Mouse (Mus musculus): ENCODE measurements around the gene Abcb9.
A peak's percentile ranks its signal among the peaks of the same experiment; 100 is the strongest.

Abcb9 gene

DNA sequence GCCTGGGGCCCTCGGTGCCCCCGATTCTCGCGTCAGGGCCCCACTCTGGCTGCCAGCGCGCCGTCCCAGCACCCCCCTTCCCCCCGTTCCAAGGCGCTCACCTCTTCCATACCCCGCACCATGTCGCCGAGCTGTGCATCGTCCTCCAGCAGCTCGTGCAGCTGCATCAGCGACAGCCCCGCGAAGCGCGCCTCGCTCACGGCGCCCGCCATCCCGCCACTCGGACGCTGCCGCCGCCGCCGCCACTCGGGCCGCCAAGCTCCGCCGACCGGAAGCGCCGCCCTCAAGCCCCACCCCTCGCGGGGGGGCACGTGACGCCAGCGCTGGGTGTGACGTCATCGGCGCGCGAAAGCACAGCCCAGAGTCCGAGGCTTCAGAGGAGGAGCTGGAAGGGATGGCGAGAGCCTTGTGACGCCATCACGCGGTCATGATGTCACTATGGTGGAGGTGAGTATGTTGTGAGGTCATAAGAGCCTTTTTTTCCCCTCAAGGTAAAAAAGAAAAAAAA lies 63.5 kb downstream of the Abcb9 start, which contains the start of gene Vps37b:
Vps37b (minus strand) TSS at position 270 of the 508 bp plus-strand sequence.
- peak; percentile 86 for DNase-seq (ENCODE audit: low read depth, low spot score)

DNA sequence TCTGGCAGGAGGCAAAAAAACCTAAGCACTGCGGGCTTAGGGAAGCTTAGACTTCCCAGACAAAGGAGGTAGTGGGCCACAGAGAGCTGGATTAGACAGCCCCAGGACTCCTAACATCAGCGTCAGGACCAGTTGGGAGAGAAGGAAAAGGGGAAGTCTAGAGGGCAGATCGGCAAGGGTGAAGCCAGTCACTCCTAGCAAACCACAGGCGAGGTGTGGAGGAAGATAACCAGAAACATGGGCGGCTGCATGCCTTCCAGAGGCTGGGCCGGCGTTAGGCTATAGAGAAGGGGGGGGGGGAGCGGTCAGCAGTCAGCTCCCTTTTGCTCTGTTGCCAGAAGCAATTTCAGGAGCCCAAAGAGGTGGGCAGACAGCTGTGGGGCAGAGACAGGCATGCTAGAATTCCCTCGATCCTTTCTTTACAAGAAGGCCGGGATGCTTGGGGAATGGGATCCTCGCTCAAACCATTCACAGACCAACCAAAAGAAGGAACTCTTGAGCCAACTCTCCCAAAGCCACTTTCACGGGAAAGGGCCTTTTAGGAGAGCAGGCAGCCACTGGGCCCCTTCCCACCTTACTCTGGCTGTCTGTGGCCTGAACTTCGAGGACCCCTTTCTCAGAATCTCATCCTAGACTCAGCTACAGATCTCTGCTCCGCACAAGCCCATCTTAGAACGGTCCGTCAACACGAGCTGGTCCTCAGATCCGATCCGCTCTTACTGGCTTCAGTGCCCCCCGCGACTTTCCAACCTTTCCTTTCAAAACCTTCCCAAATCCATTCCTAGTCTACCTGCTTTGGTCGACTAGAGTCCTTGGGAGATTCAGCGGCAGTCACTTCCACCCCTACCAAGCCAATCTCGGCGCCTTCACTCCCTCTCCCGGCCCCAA lies 64.3 kb downstream of the Abcb9 start:
- no peak for DNase-seq (ENCODE audit: low read depth, low spot score)

DNA sequence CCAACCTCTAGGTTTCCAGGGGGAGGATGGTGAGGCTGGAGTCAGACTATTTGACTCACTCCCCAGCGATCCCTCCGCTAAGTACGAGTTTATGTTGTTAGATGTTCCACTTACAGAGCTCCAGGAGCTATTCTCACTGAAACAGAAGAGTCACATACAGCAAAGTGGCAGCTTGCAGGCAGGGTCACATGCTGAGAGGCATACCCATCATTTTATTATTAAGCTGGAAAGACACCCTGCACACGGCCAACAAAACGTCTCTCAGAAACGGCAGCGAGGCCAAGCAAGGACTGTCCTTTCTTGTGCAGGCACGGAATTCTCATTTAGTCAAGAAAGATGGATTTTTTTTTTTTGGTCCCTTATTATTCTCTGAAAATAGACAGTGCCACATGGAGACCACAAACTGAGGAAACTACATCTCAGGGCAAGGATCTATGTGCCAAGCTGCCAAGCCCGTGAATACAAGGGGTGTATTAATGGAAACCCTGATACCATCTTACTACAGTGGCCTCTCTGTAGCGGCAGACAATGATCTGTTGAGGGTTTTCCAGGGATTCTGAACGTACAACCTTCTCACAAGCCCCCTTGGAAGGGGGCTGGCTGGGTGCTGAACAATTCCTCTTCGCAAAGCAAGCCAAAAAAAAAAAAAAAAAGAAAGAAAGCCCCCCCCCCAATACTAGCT lies 65.1 kb downstream of the Abcb9 start:
- DNase-seq (ENCODE audit: low read depth, low spot score): no peak

DNA sequence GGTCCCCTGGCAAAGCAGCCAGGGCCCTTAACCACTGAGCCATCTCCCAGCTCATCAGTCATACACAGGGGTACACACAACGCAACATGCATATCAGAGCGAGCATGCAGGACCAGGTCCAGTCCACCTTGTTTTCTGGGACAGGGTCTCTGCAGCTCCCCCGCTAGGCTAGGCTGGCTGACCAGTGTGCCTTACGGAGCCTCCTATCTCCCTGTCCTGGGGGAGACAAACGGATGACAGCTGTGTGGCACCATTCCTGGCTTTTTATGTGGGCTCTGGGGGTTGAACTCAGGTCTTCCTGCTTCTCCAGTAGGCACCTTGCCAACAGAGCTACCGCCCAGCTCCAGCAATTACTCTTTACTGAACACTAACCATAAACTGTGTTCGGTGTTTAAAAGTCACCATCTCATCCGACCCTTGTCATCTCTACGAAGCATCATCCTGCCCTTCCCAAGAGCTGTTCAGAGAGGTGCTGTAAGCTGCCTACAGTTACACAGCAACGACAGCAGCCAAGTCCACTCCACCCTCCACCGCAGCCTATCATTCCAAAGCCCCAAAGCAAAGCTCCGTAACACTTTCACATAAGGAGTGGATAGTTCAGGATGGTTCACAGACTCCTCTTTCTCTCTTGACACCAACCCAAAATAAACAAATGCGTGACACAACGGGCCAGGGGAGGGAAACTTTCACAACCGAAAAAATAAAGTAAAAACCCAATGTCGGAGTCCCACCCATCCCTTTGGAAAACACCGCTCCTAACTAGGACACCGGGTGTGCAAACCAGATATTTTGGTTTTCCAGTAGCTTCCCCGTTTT lies 66.2 kb downstream of the Abcb9 start:
- no peak for DNase-seq (ENCODE audit: low read depth, low spot score)

DNA sequence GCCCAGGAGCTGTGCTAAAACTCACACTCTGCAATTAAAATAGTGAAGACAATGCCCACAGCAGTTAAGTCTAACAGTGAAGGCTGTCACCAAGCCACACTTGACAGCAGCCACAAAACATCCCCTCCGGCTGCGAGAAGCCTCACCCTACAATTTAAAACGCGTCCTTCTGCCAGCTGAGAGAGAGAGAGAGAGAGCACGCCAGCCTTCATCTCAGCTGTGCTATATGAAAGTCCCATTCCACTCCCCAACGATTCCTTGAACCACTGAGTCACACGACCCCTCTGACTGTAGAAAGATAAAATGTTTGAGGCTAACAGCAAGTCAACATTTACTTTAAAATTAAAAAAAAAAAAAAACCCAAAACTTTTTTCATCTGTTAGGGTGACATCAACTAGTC lies 66.9 kb downstream of the Abcb9 start:
- DNase-seq (ENCODE audit: low read depth, low spot score): no peak

DNA sequence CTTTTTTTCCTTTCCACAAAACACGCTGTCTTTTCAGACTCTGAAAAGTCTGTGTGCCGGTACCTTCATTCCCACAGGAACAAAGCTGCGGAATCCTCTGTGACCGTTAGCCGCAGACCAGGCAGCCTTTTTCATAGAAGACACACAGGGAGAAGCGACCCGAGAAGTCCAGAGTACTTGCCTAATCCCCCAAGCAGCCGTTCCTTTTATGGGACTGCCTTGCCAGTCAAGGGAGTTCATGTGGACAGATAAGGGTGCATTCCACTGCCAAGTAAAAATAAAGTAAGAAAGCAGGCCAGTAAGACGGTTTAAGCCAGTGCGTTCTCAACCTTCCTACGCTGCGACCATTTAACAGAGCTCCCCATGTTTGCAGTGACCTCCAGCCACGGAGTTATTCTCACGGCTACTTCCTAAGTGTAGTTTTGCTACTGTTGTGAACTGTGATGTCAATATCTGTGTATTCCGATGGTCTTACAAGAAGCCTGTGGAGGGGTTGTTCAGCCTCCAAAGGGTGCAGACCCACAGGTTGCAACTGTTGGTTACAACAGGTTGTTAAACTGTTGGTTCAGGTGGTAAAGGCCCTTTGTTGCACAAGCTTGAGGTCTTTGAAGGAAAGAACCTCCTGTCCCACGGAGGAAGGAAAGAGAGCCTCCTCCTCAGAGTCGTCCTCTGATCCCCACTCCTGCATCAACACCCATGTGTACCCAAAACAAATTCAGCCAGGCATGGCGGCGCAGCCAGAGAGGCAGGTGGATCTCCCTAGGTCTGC lies 67.7 kb downstream of the Abcb9 start:
- DNase-seq (ENCODE audit: low read depth, low spot score): no peak

DNA sequence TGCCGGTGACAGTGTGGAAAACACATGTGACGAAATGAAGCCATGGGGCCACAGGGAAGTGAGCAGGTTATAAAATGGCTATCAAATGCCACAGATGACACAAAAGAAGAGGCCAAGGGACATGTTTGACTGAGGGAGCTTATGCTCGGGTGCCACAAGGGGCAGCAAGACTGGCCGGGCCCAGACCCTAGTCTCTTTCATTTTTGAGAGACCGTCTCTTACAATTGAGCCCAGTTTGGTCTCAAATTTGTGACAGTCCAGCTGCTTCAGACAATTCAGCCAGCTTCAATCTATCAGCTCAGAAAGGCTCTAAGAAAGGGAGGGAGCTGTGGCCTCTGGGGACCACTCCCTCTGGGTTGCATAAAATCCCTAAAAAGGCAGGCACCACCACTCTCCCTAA lies 69.0 kb downstream of the Abcb9 start:
- DNase-seq (ENCODE audit: low read depth, low spot score): no peak

DNA sequence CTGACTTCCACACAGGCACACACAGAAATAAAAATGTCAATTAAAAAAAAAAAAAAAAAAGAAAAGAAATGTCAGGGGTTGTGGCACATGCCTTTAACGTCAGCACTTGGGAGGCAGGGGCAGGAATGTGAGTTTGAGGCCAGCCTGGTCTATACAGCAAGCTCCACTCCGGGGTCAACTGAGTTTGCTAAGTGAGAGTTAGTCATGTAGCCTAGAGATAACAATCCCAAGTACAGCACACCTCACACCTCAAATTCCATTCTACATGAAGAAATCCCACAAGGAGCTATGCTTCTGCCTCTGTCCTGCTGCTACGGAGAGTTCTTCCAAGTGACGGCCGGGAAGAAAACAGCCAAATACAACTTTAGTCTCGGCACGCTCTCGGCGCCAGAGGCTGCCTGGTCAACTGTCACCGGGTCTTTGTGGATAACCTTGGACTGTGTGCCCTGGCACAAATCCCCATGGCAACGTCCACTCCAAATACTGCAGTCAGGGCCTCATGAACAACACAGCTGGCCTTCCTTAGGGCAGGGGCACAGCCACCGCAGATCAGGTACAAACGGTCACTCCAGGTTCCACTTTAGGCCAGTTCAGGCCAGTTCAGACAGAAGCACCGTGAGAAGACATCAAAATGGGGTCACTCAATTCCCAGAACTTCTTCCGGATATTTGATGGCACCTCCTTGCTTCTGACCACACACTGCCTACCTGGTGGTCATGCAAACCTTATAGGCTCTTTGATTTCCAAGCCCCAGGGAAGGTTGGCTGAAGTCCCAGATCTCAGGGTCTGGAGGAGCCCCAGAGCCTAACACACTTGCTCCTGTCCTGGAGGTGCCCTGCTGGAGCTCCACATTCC lies 69.8 kb downstream of the Abcb9 start:
- no peak for DNase-seq (ENCODE audit: low read depth, low spot score)

DNA sequence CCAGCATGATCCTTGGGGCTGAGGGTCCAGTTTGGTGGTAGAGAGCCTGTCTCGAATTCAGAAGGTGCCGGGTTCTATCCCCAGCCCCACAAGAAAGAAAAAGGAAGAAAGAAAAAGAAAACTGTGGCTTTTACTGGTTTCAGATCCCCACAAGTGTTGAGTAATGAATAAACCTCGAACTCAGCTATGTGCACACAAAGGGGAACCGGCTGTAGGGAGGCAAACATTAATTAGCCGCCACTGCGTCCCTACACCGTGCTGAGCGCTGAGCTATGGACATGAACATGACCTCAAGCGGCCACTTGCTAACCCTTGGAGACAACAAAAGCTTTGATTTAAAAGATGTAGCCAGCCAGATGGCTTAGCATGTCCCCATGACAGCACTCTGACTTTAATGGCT lies 70.5 kb downstream of the Abcb9 start:
- DNase-seq (ENCODE audit: low read depth, low spot score): no peak

DNA sequence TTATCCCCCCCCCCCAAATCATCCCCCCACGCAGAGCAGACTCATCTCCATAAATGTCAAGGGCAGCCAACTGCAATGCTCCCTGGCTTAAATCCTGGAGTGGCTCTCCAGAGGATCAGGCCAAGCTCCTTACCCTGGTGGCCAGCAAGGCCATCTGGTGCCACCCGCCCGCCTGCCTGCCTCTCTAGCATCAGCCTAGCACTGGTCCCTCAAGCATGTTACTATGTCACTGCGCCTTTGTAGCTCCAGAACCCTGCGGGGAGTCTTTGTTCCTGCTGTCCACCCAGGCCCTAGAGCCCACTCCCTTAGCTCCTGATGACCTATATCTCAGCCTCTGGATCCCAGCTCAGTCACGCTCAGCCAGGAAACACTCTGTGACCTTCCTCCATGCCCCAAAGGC lies 70.9 kb downstream of the Abcb9 start:
- DNase-seq (ENCODE audit: low read depth, low spot score): no peak

DNA sequence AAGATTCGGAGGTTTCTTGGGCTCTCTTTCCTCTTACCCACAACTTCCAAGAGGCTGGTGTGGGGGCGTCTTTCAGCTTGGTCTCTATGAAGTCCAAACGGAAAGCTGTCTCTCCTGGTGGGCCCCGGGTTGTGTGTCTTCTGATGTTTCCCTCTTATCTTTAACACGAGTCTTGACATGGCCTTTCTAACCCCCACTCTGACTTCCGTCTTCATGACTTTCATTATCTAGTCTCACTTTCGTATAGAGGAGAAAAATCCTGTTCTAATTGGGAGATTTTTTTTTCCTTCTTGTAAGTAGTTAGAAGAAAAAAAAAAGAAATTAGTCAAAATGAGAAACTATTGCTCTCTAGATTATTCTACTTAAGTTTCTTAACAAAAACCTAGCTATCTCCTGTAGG lies 73.2 kb downstream of the Abcb9 start:
- DNase-seq (ENCODE audit: low read depth, low spot score): no peak

DNA sequence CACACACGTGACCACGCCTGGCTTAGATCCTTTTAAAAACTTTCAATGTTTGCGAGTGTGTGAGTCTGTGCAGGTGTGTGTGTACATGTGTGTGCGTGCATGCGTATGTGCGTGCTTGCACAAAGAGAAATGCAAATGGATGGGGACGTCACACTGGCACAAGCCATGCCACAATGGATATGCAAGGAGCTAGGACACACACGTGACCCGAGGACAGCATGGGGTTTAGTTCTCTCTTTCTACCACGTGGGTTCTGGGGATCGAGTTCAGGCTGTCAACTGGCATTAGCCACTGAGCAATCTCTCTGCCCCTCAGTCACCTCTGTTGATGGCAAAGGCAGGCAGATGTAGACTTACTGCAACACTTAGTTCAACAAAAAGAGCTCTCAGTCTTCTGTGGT lies 73.9 kb downstream of the Abcb9 start:
- DNase-seq (ENCODE audit: low read depth, low spot score): no peak

DNA sequence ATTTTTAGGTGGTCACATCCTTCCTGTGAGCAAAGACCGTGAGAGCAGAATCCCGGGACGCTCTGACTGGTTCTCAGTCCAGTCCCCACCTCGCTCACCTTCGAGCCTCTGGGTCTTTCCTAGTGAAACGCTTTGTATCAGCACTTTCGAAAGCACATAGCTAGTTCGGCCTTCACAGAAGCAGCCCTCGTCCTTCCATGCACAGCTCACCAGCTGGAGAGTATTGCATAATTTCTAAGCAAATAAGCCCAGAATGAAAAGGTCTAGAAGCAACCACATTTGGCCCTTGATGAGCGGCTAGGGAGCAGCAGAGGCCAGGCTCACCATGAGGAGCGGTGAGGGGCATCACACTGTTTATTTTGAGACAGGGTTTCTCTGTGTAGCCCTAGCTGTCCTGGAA lies 74.5 kb downstream of the Abcb9 start:
- DNase-seq (ENCODE audit: low read depth, low spot score): no peak

DNA sequence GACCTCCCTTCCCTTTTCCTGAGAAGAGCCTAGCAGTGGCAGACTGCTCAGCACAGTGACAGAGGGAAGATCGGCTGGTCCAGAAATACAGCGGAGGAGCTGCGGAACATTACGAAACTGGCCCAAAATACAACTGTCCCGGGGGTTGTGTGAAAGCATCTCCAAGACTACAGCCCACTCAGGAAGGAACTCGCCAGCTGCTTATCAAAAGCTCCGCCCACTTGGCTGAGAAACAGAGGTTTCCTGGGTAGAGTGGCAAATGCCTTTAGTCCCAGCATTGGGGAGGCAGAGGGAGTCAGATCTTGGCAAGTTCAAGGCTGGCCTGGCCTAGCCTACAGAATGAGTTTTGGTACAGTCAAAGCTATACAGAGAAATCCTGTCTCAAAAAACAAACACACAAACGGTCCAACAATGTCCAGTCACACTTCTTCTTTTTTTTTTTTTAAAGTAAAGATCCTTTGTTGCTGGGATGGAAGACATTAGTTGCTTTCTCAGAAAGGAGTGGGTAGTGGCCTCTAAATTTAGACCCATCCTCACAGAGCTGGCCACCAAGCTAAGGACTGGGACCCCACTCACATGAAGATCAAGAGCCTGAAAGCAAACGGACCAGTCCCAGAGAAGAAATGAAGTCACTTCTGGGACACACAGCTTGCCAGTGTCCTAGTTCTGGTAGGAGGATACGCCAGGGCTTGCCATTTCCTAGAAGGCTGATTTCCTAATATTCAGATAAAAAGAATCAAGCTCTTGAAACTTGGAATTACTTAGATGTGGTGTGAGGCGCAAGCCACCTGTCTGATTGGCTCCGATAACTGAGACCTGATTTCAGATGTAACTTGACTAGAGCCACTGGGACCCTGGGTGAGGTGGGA lies 76.0 kb downstream of the Abcb9 start:
- no peak for DNase-seq (ENCODE audit: low read depth, low spot score)

DNA sequence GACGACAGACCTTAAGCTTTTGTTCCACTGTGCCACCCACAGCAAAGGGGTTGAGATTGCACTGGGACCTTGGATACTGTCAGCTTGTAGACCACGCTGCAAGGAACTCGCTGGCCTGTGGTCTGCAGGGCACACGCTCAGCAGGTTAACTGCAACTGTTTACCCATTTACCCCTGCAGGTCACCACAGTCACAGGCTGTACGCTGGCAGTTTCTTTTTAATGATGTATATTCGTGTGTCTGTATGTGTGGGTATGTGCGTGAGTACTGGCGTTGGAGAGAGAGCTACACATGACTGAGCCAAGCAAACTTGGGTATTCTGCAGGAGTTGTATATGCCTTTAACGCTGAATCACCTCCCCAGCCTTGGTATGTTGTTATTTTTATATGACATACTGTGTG lies 76.9 kb downstream of the Abcb9 start:
- no peak for DNase-seq (ENCODE audit: low read depth, low spot score)

DNA sequence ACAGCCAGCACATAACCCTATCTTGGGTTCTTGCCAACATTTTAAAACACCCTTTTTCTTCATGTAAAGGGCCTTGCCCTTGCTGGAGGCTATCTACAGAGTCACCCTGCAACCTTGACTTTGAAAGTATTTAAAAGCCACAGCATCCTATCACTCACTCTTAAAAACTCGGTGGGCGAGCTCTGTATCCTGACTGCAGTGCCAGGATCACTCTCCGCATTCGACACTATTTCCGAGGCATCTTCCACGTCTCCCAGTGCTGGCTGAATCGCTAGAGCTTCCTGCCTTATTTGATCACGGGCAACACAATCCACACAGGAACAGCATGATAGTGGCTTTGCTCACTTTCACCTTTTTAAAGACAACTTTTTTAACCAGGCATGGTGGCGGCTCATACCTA lies 77.7 kb downstream of the Abcb9 start:
- no peak for DNase-seq (ENCODE audit: low read depth, low spot score)

DNA sequence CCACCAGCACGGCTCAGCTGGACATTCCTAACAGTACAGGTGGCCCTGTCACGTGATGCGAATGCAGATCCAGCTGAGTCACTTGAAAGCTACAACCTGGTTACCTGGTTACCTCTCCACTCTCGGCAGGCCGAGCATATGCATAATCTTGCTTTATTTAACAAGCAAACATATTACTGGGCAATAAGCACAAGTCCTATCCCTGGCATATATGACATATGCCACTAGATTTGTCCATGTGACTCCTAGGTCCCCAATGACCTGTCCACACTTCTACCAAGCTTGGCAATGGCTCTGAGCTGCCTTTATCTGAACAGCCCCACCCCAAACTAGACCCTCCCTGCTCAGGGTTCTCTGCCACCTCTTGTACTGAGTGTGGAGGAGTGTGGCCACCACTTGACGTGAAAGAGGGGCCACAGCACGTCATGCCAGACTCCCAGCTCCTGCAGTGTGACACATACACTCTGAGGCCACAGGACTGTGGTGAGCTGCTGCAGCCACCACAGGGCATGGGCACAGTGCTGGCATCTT lies 79.2 kb downstream of the Abcb9 start:
- no peak for DNase-seq (ENCODE audit: low read depth, low spot score)

DNA sequence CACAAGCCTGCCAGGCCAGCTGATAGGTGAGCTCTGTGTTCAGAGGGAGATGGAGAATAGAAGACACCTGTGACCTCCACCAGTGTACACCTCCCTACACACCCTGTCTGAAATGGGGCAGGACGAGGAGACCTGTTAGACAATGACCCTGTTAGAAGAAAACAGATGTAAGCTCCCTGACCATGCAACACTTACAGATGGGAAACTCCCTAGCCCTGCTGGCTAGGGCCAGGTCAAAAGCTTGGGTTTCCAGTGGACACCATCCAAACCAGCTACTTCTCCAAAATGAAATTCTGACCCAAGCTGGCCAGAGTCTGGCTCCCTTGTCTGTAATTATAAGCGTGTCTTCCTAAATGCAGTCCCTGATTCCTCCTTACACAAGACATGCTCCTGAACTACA lies 79.9 kb downstream of the Abcb9 start:
- no peak for DNase-seq (ENCODE audit: low read depth, low spot score)

DNA sequence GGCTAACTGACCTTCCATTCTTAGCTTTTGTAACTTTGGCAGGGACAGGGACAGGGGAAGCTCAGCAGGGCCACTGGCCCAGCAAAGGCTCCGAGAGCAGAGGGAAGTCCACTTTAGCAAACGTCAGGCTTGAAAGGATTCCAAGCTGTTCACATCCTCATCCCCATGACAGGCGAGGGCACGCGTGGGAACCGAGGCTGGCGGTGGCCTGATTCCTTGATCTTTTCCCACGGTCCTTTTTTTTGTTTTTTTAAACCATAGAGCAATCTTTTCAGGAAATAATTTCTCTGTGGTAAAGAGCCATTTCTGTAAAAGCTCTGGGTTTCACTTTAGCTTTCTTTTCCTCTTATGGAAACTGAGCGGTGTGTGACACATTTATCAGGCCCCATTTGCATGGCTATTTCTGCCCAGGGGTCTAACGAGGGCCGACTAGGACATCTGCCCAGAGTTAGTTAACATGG lies 80.8 kb downstream of the Abcb9 start:
- DNase-seq (ENCODE audit: low read depth, low spot score): no peak
